Mouse (Mus musculus) cerebellum, adult (tissue): Measurements from ENCODE around the gene Drd1.

Source experiments
- ATAC-seq: cut with Nextera tagmentation; 2 replicates; pipeline ENCODE4 v1.9.2; 2017; ENCODE audit warnings: mild to moderate bottlenecking, moderate library complexity, mixed read lengths; ENCODE audit not compliant: insufficient number of reproducible peaks, low FRiP score, low TSS enrichment

The Drd1 gene

GRCm38 (mm10) chr13:54055448-54055861, at the start of gene Drd1:
Drd1 (minus strand) TSS chr13:54055705.
- peak; percentile 52; the same call in 1 of the 2 replicates for ATAC-seq

DNA sequence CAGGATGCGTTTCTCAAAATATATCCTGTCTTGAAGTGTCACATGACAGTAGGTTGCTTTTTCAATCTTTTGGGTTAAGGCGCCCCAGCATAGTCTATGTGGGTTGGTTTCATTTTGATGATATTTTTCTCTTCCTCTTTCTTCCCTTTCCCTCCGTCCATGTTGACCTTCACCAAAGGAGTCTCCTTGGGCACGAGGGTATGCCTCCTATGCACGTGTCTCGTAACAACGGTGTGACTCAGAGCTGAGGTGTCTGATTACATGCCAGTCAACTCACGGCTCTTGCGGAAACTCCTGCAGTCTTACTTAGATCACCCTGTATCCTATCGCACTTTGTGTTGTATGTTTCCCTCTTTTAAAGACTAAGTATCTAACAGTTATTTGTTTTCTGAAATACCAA, 48.4 kb upstream of the Drd1 start:
- no peak for ATAC-seq

DNA sequence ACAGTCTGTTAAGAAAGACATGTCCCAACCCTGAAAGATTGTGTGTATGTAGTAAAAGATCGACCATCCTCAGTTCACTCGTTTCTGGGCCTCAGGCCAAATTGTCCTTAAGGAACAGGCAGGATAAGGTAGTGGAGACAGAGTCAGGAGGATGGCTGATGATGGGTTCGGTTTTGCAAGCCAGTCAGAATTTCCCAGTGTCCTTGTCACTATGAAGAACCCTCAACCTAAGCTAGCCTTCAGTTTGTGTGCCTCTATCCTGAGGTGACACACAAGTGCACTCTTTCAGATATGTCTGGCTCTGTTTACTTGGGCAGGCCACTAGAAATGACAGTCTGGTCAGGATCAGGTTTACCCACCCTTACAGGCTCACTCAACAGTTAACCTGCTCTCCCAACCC, 47.8 kb upstream of the Drd1 start:
- ATAC-seq: no peak

DNA sequence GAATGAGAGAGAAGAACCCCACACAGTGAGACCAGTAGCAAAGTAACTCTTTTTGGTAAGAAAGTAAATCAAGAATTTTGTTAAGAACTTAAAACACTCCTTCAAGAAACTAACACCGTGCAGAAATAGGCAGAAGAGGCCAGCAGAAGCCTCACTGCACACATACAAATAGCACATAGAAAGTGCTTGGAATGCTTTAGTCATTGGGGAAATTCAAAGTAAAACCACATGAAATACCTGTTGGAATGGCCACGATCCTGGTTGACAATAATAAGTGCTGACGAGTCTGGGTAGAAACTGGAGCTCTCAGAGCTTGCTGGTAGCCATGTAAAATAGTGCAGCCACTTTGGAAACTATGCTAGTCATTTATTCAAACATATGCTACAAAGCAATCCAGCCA, 46.6 kb upstream of the Drd1 start:
- no peak for ATAC-seq

- ATAC-seq: no peak
Observed at GRCm38 (mm10) chr13:54101031-54101820, 45.7 kb upstream of the Drd1 start.

- ATAC-seq: no peak
Observed at GRCm38 (mm10) chr13:54097797-54098196, 42.3 kb upstream of the Drd1 start.

- no peak for ATAC-seq
Observed at GRCm38 (mm10) chr13:54097227-54097626, 41.7 kb upstream of the Drd1 start.

DNA sequence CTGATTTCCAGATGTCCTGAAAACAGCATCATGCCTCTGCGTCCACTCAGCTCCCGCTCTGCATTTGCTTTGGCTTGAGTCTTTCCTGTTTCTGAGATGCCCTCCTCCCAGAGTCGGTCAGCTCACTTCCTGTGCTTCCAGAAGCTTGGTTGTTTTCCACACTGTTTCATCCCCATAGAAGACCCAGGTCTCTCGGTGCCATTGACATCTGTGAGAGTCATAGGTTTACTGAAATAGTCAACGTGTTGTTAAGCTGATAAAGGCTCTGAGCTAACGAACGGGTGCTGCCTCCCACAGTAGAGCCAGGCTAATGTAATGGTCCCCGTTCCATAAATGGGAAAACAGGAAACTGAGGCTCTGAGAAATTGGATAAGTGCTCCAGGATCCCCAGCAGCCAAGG, 40.2 kb upstream of the Drd1 start:
- no peak for ATAC-seq

GRCm38 (mm10) chr13:54094963-54095362, 39.5 kb upstream of the Drd1 start:
- ATAC-seq: no peak

DNA sequence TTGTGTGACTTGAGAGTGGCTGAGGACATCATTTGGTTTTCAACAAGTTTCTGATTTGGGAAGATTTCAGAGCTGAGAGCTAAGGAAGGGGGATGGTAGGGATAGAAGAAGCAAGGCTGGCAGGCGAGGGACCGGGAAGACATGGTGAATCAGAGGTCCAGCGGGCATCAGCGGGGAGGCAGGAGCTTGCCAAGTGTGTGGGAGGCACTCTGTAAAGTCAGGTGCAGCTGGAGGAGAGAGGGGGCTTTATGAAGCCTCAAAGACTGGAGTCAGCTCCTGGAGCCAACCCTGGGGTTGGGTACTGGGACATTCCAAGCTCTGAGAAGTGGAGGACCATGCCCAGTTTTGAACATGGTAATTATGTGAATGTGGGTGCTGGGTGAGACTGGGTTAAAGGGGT, 38.8 kb upstream of the Drd1 start:
- ATAC-seq: no peak

DNA sequence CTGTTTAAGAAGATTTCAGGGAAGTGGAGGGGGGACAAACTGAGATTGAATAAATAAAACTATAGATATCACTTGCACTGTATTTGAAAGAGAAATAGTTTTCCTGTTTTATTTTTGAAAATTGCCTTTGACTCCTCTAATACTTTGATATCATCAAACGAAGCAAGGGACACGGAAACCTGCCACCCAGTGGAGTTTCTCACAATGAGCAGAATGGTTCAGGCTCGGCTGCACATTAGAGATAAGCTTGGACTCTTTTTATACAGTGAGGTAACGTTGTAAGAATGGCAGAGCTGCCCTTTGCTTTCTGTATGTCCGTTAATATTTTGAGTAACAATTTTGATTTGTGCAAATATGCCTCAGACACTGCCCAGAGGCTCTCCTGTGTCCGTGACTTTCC, 36.2 kb upstream of the Drd1 start:
- no peak for ATAC-seq

- no peak for ATAC-seq
Observed at GRCm38 (mm10) chr13:54085266-54085665, 29.8 kb upstream of the Drd1 start.

GRCm38 (mm10) chr13:54084826-54085225, 29.3 kb upstream of the Drd1 start:
- no peak for ATAC-seq

GRCm38 (mm10) chr13:54084178-54084577, 28.7 kb upstream of the Drd1 start:
- no peak for ATAC-seq

DNA sequence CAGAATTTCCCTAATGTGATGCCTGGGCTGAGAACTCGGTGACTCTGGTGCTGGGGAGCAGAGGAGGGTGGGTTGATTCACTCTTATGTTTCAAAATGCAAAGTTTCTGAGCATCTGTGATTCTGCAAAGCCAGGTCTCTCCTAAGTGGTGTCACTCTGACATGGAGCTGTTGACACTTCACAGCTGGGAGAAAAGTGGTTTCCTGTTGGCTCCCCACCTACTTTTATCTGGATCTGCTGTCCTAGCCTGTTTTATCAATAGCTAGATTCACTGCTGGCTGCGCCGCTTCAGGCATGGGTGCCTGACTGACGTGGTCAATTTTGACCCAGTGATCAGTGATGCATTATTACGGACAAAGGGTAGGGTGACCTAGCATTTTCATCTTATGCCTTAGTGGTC, 27.4 kb upstream of the Drd1 start:
- ATAC-seq: no peak

- ATAC-seq: no peak
Observed at GRCm38 (mm10) chr13:54080785-54081184, 25.3 kb upstream of the Drd1 start.

DNA sequence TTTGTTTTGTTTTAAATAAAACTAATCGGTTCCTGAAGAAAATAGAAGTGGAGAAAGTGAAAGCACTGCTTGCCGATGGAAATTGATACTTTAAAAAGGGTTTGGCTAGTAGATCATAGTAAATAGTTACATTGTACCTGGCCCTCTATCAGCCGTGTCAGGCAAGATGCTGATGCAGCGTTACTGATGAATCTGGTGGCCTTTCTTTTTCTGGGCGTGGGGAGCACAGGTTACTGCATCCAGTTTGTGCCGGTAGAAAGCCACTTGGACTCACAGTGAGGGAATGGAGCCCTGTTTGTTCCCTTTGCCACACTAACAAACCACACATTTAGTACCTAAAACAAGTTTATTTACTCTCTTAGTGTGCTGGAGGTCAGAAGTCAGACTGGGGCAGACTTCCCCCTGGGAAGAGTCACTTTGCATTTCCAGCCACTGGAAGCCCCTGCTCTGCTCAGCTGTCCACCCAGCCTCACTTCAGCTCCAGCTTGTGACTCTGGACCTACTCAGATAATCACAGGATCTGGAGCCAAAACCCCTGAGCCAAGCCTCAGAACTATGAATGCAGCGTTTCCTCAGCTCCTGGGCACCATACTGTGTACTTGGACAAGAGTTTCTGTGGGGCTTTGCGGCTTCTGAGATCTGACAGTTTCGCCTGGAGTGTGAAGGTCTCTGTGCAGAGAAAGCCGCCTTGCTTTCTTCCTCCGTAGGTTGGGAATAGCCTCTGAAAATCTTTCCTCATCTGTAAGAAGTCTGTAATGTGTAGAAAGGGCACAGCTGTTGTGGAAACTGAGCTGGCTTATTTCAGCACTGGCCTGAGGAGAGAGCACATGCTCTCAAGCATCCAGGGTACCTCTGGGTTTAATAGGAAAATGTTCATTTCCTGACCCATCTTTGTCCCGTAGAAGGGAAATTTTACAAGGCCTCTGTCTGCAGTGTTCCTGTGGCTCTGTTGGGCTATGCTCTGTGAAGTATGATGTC, 24.6 kb upstream of the Drd1 start:
- no peak for ATAC-seq

- ATAC-seq: no peak
Observed at GRCm38 (mm10) chr13:54077470-54078174, 22.1 kb upstream of the Drd1 start.

DNA sequence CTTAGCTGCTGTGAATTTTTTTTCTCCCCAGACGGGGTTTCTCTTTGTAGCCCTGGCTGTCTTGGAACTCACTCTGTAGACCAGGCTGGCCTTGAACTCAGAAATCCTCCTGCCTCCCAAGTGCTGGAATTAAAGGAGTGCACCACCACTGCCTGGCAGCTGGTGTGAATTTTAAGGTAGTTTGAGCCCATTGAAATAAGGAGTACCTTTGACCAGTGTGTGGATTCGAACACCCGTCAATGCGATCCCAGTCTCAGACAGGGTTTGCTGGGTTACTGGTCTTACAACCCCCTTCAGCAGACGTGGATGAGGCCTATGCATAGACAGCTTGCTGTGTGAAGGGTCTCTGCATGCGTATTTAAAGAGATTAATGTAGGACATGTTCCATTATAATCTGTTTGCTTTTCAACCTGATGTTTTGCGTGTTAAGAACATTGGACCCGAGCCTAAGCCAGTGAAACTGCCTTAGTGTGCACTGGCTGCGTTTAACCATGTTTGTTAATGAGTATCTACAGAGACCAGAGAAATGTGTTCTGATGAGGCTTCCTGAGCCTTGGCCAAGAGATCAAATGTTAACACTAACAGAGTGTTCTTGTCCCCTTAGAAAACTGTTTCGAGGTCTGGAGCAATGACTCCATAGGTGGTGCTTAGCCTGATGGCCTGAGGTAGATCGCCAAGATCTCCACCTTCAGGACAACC, 21.4 kb upstream of the Drd1 start:
- ATAC-seq: no peak

DNA sequence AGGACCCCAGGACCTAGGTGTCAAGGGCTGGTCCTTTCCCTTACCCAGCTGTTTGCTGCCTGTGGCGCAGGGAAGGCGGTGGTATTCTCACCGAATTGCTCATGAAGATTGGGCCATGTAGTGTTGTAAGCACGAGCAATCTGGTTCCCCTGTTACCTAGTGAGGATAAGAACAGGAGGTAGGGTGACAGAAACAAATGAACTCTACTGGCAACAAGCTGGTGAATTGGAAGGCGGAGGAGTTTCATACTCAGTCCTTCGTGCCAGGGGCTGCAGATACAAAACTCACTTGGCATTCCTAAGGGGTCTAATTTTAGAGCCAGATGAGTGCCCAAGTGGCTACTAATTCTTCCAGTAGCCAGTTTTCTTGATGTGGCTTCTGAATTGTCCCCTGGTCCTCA, 20.5 kb upstream of the Drd1 start:
- ATAC-seq: no peak
